Mouse (Mus musculus) embryonic fibroblast, embryonic 13.5 days (primary cell): Measurements from ENCODE around the gene Fam53b.

ENCODE experiments used
- CTCF ChIP-seq: IDR thresholded peaks from 2 replicates; pipeline ENCODE4 v1.5.1; 2011; ENCODE audit warnings: mild to moderate bottlenecking, control low read depth, low read length, moderate library complexity, borderline replicate concordance; ENCODE audit not compliant: insufficient read depth
- POLR2A ChIP-seq: IDR thresholded peaks from 2 replicates; pipeline ENCODE4 v1.6.1; 2011; ENCODE audit warnings: low read depth, mild to moderate bottlenecking, control low read depth, low read length, moderate library complexity

GRCm38 (mm10) chr7:132700107-132700506 lies 113.6 kb downstream of the Fam53b start:
- no peak for TF ChIP-seq POLR2A
- no peak for TF ChIP-seq CTCF
